Mouse (Mus musculus): ENCODE results near the gene Acot8.
"Not testable (repeated sequence)": the region's sequence is repeated elsewhere in the genome, so short reads cannot be mapped to it uniquely, and the experiment has no call there.

Acot8 gene

DNA sequence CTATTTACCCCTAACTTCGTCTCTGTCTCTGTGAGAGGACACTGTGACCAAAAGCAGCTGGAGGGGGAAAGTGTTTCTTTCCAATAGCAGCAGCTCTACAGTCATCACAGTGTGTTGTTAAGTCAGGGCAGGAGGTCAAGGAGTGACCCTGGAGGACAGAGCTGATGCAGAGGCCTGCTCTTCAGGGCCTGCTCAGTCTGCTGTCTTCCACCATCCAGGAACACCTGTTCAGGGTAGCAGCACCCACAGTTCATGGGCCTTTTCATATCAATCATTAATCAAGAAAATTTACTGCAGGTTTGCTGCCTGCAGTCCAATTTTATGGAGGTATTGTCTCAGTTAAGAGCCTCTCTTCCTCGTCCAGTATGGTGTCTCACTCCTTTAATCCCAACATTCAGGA, 8.9 kb upstream of the Acot8 start:
- DNase-seq (ENCODE audit: low spot score), result no peak

DNA sequence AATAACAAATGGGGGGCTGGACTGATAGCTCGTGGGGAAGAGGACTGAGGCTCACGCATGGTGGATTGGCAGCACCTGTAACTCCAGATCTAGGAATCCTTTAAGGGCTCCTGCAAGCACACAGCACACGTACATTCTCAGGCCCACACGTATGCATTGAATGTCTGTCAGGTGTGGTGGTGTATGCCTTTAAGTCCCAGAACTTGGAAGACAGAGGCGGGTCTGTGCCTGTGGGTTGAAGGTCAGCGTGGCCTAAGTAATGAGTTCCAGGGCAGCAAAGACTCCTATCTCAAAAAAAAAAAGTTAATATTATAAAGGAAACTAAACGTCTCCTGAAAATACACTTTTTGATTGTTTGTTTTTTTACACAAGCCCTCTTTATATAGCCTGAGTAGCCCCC, 1.9 kb upstream of the Acot8 start:
- no peak for DNase-seq (ENCODE audit: low spot score)

DNA sequence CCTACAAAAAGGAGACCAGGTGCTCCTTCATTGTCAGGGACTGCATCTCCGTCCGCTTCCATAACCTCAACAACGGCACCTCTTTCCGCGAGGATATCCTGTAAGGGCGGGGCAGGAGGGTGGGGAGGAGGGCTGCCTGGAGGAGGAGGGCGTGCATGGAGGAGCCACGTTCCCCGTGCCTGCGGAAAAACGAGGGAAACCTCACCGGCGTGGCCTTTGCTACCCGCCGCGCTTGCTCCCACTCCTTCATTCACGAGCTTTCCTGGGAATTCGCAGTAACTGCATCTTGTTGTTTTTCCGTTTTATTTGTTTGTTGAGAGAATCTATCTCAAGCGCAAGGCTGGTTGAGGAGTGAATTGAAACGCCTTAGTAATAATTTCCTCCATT, 643 bp upstream of the Acot8 start:
- no peak for DNase-seq (ENCODE audit: low spot score)

DNA sequence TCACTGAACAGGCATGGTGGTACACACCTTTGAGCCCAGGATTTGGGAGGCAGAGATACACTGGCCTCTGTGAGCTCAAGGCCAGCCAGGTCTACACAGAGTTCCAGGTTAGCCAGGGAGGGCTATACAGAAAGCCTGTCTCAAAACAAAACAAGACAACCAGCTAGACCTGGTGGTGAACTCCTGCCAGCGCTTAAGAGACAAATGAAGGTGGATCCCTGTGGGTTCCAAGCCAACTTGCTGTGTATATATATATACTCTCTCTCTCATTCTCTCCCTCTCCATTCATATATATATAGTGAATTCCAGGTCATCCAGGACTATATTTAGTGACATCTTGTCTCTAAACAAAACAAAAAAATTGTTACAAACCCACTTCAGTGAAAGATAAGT, 765 bp downstream of the Acot8 start:
- DNase-seq (ENCODE audit: low spot score), result no peak

DNA sequence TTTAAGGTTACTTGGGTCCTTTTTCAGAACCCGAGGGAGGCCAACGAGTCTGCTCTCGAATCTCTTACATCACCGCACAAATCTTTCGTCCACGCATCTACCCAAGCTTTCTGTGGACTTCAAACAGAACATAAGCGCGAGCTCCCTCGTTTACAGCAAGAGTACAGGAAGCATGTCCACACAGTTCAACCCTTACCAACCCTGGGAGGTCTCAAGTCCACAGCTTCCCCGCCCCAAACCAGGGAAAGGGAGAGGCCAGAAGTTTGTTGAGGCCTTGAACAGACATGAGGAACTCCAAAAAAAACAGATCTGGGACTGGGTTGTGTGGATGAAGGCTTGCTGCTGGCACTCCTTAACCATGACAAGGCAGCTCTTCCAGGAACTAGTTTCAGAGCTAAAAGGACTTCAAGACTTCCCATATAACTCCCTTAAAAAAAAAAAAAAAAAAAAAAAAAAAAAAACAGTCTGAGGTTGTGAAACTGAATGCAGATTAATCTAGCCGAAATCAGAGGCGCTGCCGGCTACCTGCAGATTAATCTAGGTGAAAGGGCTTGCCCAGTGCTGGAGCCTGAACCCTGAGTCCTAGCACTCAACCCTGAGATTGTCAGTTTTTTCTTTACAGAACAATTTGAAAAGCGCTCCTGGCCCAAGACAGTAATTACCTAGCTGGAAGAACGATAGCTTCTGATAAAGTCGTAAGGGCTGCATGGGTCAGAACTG, 1.3 kb downstream of the Acot8 start:
- no peak for DNase-seq (ENCODE audit: low spot score)

DNA sequence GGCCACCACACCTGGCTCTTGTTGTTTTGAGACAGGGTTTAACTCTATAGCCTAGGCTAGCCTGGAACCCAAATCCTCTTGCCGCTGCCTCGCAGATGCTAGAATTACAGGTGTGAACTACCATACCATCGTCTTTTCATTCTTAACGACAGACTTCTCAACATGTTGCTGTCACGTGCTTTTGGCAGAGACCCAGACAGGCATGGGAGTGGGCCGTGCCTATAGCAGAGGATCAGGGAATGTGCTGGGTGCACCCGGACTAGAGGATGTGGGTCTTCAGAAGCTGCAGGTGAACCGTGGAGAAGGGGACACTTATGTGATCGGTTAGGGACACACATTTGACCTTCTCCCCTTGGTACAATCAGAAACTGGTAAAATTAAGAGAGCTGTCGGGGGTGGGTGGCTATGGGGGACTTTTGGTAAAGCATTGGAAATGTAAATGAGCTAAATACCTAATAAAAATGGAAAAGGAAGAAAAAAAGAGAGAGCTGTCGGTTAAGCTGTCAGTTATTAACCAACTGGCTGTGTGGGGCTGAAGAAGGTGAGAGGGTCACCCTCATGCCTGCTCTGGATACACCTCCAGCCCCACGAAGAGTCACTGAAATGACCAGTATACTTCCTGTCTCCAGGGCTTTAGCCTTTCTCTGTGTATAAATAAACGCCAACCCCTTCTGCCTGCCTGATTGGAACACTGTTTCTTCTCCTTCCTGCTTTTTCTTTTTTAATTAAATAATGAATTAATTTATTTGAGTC, 4.3 kb downstream of the Acot8 start:
- DNase-seq (ENCODE audit: low spot score), result no peak

DNA sequence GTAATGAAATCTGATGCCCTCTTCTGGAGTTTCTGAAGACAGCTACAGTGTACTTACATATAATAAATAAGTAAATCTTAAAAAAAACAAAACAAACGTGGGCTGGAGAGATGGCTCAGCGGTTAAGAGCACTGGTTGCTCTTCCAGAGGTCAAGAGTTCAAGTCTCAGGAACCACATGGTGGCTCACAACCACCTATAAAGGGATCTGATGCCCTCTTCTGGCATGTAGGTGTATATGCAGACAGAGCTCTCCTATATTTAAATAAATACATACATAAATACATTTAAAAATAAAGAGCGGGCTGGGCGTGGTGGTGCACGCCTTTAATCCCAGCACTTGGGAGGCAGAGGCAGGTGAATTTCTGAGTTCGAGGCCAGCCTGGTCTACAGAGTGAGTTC, 6.1 kb downstream of the Acot8 start:
- DNase-seq (ENCODE audit: low spot score), result not testable (repeated sequence)

DNA sequence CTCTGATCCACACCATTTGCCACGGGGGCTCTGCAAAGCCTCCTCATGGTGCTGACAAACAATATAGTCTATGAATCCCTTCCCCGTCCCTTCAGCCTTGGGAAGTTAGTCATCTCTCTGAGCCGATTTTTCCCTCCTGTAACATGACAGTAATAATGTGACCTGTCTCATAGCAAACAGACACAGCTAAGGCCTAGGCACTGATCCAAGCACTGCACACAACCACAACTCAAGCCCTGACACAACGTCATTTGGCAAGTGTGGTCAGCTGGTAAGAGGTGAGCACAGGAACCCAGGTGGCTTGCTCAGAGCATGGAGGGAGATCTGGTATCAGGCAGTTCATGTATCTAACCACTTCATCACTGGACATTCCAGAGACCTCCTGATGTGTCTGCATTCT, 8.8 kb downstream of the Acot8 start:
- no peak for DNase-seq (ENCODE audit: low spot score)

DNA sequence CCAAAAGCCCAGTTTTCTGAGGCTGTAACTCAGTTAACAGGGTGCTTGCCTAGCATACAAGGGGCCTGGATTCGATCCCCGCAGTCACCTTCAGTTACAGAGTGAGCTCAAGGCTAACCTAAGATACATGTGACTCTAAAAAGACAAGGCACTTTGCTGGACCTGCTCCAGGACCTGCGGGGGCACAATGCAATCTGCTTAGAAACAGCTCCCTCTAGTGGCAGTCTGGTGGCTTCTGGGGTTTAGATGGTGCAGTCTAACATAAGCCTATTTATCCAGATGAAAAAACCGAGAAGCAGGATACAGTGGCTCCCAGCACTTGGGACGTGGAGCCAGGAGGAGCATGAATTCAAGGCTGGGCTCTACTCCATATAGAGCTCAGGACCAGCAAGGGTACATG, 10.4 kb downstream of the Acot8 start:
- peak; percentile 86 for DNase-seq (ENCODE audit: low spot score)

DNA sequence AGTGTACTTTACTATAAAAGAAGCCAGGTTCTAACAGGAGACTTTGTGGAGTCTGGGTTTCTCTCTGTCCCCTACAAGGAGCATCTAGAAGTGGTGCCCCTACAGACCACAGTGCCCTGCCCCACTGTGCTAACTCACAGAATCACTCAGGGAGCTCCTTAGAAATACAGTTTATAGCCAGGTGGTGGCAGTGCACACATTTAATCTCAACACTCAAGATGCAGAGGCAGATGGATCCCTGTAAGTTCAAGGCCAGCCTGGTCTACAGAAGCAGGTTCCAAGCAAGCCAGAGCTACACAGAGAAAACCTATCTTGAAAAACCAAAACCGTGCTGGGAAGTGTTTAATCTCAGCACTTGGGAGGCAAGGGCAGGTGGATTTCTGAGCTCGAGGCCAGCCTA, 10.9 kb downstream of the Acot8 start:
- DNase-seq (ENCODE audit: low spot score), result no peak

DNA sequence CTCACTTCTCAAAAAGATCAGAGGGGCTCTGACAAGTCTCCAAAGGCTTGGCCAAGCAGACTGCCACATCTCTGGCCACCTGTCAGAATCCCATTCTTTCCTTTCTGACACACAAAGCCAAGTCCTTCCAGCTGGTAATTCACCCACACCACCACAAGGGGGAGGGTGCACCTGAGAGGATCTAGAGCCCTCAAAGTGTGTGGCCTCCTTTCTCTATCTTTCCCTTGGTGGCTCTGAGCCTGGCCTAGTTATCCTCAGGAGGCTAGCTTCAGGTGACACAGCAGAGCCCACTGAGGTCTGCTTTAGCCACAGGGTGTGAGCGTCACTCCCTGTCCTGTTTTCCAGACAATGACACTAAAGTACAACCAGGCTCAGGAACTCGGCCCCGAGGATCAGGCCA, 11.4 kb downstream of the Acot8 start:
- DNase-seq (ENCODE audit: low spot score), result peak; percentile 48

DNA sequence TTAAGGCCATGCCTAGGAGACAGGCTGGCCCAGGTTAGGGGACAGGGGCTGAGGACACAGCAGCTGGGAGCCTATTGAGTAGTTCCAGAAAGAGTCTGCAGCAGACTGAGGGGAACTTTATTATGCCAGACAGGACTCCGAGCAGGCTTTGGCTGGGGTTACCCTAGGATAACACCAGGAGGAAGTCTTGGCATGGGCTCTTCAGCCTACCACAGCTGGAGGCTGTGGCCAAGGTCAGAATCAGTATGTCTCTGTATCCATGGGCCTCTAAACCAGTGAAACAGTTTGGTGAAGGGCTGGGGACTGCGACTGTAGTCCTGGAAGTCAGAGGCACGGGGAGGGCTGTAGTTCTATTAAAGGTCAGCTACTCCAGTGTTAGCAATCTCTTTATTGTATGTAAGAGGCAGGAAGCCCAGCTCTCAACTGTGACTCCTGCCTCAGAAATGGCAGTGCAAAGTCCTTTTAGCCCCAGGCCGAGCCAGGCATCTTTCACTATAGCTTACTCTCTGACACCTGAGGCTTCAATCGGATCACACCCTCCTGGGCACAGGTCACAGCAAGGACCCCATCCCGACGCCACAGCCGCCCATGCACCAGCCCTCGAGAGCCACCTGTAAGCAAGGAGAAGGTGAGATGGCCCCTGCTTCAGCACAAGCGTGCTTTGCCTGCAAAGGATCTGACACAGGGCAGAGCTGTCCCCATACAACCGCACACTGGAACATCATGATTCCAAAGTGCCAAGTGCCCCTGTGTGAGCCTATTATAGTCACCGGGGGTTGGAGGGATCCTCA, 12.1 kb downstream of the Acot8 start:
- DNase-seq (ENCODE audit: low spot score), result no peak

DNA sequence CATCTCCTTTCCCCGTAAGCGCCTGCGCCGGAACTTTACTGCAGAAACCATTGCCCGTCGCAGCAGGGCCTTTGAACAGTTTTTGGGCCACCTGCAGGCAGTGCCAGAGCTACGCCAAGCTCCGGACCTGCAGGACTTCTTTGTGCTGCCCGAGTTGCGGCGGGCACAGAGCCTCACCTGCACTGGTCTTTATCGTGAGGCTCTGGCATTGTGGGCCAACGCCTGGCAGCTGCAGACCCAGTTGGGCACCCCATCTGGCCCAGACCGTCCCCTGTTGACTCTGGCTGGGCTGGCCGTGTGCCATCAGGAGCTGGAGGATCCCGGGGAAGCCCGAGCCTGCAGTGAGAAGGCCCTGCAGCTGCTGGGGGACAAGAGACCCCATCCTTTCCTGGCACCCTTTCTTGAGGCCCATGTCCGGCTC, 12.8 kb downstream of the Acot8 start:
- DNase-seq (ENCODE audit: low spot score), result no peak

DNA sequence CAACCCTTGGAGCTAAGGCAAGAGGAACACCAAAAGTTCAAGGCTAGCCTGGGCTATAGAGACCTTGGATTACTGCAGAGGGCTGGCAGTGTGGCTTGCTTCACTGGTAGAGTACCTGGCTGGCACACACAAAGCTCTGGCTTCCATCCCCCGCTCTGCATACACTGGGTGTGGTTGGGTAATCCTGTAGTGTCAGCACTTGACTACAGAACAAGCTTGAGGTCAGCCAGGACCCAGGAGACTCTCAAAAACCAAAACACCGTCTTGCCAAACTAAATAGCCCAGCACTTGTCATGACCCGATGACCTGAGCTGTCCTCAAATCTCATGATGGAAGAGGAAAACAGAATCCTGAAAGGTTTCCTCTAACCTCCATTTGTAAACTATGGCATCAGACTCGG, 14.2 kb downstream of the Acot8 start:
- peak; percentile 79 for DNase-seq (ENCODE audit: low spot score)

DNA sequence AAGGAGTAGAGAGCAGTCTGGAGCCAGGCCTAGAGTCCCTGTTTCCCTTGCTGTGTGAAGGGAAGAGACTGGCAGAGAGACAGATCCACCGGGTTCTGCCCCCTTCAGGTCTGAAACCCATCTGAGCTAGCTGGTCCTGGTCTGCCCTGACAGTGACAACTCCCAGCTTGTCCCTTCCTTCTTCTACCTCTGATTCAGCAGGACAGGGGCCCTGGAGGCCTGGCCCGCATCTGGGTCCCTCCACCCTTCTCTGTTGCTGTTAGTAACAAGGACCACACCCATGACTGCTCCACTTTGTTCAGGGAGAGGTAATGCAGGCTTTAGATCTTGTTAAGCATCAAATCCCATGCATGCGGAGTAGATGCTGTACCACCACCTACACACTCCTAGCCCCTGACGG, 16.3 kb downstream of the Acot8 start:
- DNase-seq (ENCODE audit: low spot score), result no peak

DNA sequence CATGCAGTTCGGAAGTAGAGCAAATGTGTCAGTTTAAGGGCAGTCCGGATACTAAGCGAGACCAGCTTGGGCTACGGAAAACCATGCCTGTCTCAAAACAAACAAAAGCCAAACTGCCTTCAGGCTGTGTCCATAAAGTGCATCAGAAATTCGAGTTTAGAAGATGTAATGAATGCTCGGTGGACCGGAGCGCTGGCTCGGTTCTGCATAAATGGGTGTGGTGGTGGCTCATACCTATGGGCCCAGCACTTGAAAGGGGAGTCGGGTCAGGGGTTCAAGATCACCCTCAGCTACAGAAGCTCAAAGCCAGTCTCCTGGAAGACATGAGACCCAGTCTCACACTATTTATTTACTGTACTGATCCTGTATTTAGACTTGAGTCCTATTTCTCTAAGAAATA, 16.9 kb downstream of the Acot8 start:
- DNase-seq (ENCODE audit: low spot score), result no peak

DNA sequence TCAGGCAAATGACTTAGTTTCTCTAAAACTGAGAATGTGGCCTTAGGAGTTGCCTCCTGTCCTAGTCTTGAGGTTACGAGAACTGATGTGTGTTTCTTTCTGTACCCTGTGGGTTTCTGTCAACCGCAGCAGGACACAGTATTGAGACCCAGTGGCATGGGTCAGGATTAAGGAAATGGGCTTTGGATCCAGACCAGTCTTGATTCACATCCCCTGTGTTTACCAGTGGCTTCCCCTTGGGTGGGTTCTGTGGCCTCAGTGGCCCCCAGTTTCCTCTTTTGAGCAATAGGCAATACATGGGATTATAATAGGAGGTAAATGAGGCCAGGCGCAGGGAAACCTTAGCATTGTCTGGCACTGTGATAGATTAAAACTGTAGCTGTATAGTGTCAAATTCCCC, 17.6 kb downstream of the Acot8 start:
- peak; percentile 12 for DNase-seq (ENCODE audit: low spot score)

DNA sequence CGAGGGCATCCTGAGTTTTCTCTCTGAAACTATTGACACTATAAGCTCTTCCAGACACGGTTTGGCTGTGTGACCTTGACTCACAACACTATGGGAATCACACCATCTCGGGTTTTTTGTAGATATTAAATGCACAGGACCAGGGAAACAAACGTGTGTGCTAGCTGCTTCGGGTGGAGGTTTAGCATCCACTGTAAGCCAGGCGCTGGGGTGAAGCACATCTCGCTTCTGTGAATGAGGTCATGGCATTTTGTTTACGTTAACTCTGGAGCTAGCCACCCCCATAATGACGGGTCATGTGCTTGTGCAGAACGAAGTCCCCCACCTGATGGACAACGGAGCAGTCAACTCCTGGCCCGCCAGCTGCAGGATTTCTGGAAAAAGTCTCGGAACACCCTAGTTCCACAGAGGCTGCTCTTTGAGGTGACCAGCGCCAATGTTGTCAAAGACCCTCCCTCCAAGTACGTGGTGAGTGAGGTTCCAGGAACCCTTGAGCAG, 18.2 kb downstream of the Acot8 start:
- peak; percentile 32 for DNase-seq (ENCODE audit: low spot score)

DNA sequence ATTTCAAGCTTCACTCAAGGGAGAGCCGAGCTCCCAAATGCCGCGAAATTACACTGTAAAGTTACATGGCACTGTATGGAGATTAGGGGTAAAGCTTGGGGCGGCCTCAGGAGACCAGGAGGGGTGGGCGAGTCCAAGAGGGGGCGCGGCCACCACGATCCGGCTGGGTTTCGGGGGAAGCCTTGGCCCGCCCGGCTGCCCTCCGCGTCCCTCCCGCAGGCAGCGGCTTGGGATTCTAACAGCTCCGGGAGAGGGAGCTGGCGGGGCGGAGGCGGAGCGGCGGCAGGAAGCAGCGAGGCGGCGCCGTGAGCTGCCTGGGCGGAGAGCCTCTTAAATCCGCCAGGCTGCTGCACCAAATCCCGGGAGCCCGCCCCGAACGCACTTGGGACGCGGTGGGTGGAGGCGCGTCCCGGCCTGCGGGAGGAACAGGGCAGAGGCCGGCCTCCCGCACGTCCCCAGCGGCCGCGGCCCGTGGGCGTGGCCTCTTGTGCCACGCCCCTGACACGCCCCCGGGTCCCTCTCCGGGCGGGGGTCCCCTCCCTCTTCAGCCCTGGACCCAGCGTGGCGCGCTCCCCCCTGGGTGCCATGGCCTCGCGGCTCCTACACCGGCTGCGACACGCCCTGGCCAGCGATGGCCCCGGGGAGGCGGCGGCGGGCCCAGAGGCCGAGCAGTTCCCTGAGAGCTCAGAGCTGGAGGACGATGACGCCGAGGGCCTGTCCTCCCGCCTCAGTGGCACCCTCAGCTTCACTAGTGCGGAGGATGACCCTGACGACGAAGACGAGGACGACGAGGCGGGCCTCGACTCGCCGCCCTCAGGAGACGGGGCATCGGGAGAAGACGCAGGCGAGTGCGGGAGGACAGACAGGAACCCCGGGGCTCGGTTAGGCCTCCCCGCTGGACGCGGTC, 18.9 kb downstream of the Acot8 start, which contains the start of gene Snx21:
Snx21 (plus strand) TSS at position 343 of the 907 bp plus-strand sequence.
- peak; percentile 95 for DNase-seq (ENCODE audit: low spot score)

DNA sequence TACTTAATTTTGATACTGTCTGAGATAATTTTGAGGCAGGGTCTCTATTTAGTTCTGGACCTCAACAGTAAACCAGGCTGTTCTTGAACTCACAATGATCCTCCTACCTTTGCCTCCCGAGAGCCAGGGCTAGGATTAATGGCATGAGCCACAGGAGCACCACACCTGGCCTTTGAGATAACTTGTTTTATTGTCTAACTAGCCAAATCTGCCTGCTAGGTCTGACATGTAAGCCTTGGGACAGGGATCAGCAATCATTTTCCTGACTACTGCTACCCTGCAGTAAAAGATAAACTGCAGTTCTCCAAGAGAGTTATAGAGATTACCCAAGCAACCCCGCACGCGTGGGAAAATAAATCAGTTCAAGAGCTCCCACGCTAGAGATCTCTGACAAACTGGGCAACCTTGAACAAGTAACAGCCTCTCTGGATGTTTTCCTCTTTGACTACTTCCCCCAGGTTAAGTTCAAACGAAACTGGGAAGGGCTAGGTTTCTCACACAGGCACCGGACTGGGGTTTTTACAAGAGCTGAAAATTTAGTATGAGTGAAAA, 19.7 kb downstream of the Acot8 start:
- DNase-seq (ENCODE audit: low spot score), result no peak

DNA sequence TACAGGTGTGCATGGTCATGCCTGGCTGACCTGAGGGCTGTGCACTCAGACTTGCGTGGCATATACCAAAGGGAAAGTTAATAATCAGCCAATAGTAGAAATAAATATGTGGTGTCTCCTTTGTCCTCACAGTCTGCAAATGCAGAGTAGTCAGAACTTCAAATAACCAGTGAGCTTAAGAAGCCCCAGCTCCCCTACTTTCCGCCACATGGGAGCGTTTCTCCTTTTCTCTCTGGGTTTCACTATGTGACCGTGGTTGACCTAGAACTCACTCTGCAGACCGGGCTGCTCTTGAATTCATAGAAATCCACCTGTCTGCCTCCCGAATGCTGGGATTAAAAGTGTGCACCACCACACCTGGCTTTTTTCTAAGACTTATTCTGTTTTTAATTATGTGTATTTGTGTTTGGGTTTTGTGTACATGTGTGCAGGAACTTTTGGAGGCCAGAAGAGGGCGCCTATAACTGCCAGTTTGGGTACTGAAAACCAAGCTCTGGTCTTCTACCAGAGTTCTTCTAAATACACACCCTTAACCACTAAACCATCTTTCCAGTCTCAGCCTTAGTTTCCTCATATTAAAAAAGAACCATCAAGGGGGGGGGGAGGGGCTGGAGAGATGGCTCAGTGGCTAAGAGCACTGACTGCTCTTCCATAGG, 20.6 kb downstream of the Acot8 start:
- no peak for DNase-seq (ENCODE audit: low spot score)
